28 mouse cellular contexts compared by ENCODE assay signal in genomic region chr3:131580040-131580439, GRCm38 (mm10). TPM values are rescaled to one million over a fixed set of nuclear protein-coding genes. Genes with fewer than 3 reads are reported as not detected.
A peak's percentile ranks its signal among the peaks of the same experiment; 100 is the strongest.
DNase-seq lines count a peak whose midpoint lies in the region; ATAC-seq and TF ChIP-seq lines count a peak whose summit lies in the region.
"Had no signal": no experiment of that assay in that cellular context is flagged by ENCODE, and none has a peak within 500 bp of the region (broad histone marks: within the 10 kb centered on the region; RNA-seq: fewer than 3 reads in every experiment).

No protein-coding gene starts in this region.

- no peak for ATAC-seq in kidney, postnatal 0 days (replicated peaks; ENCODE audit: low FRiP score, low read depth)
- ATAC-seq in forebrain, embryonic 14.5 days, result no peak
- ATAC-seq: forebrain, embryonic 13.5 days; forebrain, postnatal 0 days; hindbrain, embryonic 16.5 days; intestine, embryonic 15.5 days; Patski had no signal

- H3K4me3 ChIP-seq in kidney, postnatal 0 days (replicated peaks; ENCODE audit: low read depth, low read length), result no peak overlapping the region
- H3K4me3 ChIP-seq in forebrain, embryonic 14.5 days (ENCODE audit: low read depth, low read length), result no peak overlapping the region
- H3K4me3 ChIP-seq: forebrain, embryonic 10.5 days; forebrain, embryonic 13.5 days; heart, embryonic 12.5 days; heart, embryonic 15.5 days; hindbrain, embryonic 10.5 days; hindbrain, embryonic 13.5 days; intestine, embryonic 15.5 days had no signal

- H3K27ac ChIP-seq in kidney, postnatal 0 days, result no peak overlapping the region
- H3K27ac ChIP-seq in forebrain, embryonic 14.5 days (ENCODE audit: low read depth, low read length), result no peak overlapping the region
- H3K27ac ChIP-seq: forebrain, embryonic 10.5 days; forebrain, embryonic 13.5 days; heart, embryonic 15.5 days; hindbrain, embryonic 10.5 days; hindbrain, embryonic 13.5 days; intestine, embryonic 15.5 days had no signal

- no peak for TF ChIP-seq CTCF in kidney, postnatal 0 days (IDR thresholded peaks at IDR 0.05; ENCODE audit: low read depth)

- H3K9me3 ChIP-seq in kidney, postnatal 0 days (replicated peaks; ENCODE audit: low read length), result no peaks in the 10 kb centered on the region
- no peaks in the 10 kb centered on the region for H3K9me3 ChIP-seq in forebrain, embryonic 14.5 days (replicated peaks; ENCODE audit: control insufficient read depth, low read length)
- H3K9me3 ChIP-seq: forebrain, embryonic 10.5 days; forebrain, embryonic 13.5 days; G1E; heart, embryonic 12.5 days; heart, embryonic 15.5 days; hindbrain, embryonic 10.5 days; hindbrain, embryonic 13.5 days; intestine, embryonic 15.5 days had no signal

- H3K9ac ChIP-seq in kidney, postnatal 0 days (ENCODE audit: low read depth, low read length), result no peak overlapping the region
- H3K9ac ChIP-seq in forebrain, embryonic 14.5 days (ENCODE audit: low read length), result no peak overlapping the region
- H3K9ac ChIP-seq: forebrain, embryonic 13.5 days; forebrain, postnatal 0 days; heart, embryonic 12.5 days; heart, embryonic 15.5 days; hindbrain, embryonic 13.5 days; intestine, embryonic 15.5 days had no signal

- DNase-seq in adrenal gland, adult 2 months, result peak; percentile 73
- no peak for DNase-seq in adrenal gland, adult 18-20 months (ENCODE audit: low spot score in 2 of 2)
- peak; percentile 16 for DNase-seq in kidney, postnatal 0 days (ENCODE audit: low spot score)
- DNase-seq in kidney, postnatal 25 days, result no peak
- peak; percentile 46 for DNase-seq in adrenal gland, postnatal 10 days
- DNase-seq in adrenal gland, postnatal 36 days, result peak; percentile 54 to 68
- no peak for DNase-seq in urinary bladder, adult 2 months (ENCODE audit: low spot score)
- no peak for DNase-seq in forebrain, embryonic 14.5 days (ENCODE audit: low spot score)
- DNase-seq: B cell, adult 2 months; cerebellum, adult 18-20 months; cerebellum, adult 9-10 months; cerebellum, postnatal 14 days; forebrain, postnatal 0 days; gastrocnemius, postnatal 25 days; heart, adult 18-20 months; heart, postnatal 10 days; heart, postnatal 36 days had no signal

- H3K36me3 ChIP-seq in kidney, postnatal 0 days (ENCODE audit: insufficient read depth, low read length), result peaks cover 23% of the 10 kb centered on the region
- H3K36me3 ChIP-seq in forebrain, embryonic 14.5 days (ENCODE audit: control insufficient read depth, insufficient read depth, low read length), result peaks cover 56% of the 10 kb centered on the region

- WGBS in kidney, postnatal 0 days, result 47% methylated on average over 4 of the region's 4 CpGs
- WGBS in forebrain, embryonic 14.5 days, result 95% methylated on average over 4 of the region's 4 CpGs

- H3K27me3 ChIP-seq in kidney, postnatal 0 days (ENCODE audit: insufficient read depth, low read length), result no peaks in the 10 kb centered on the region
- H3K27me3 ChIP-seq in forebrain, embryonic 14.5 days (replicated peaks; ENCODE audit: control insufficient read depth, insufficient read depth, low read length), result no peaks in the 10 kb centered on the region
- H3K27me3 ChIP-seq: CH12.LX; forebrain, embryonic 13.5 days; heart, embryonic 12.5 days; heart, embryonic 15.5 days; hindbrain, embryonic 13.5 days; intestine, embryonic 15.5 days; Patski had no signal

- no peaks in the 10 kb centered on the region for H3K4me1 ChIP-seq in kidney, postnatal 0 days (replicated peaks; ENCODE audit: insufficient read depth, low read length)
- H3K4me1 ChIP-seq in forebrain, embryonic 14.5 days (ENCODE audit: control insufficient read depth, insufficient read depth, low read length), result no peaks in the 10 kb centered on the region
- H3K4me1 ChIP-seq: forebrain, embryonic 10.5 days; forebrain, embryonic 13.5 days; heart, embryonic 12.5 days; heart, embryonic 15.5 days; hindbrain, embryonic 10.5 days; hindbrain, embryonic 13.5 days; intestine, embryonic 15.5 days had no signal

- H3K4me2 ChIP-seq in kidney, postnatal 0 days (ENCODE audit: low read length), result no peak overlapping the region
- no peak overlapping the region for H3K4me2 ChIP-seq in forebrain, embryonic 14.5 days (ENCODE audit: low read length)
- H3K4me2 ChIP-seq: forebrain, embryonic 13.5 days; heart, embryonic 12.5 days; heart, embryonic 15.5 days; hindbrain, embryonic 13.5 days; intestine, embryonic 15.5 days had no signal

RNA-seq across cellular contexts. Expression of gene Papss1, which starts 15.5 kb away (rescaled TPM):
- total RNA-seq in adrenal gland, adult 2 months (2021), result 10 to 100 TPM; 47.6 to 66.8 TPM
- polyA plus RNA-seq in adrenal gland, adult 2 months (2012; rRNA removed), result 17.0 and 19.2 TPM in 2 replicates
- total RNA-seq in adrenal gland, adult 18-20 months (2021), result 10 to 100 TPM; 43.7 to 53.6 TPM
- 116 and 130 TPM in 2 replicates for polyA plus RNA-seq in kidney, postnatal 0 days (2015; fragmentation: Nextera tagmentation; extraction: Ambion mirVana)
- total RNA-seq in adrenal gland, postnatal 10 days (2021), result 10 to 100 TPM; 42.2 to 48.9 TPM
- total RNA-seq in adrenal gland, postnatal 36 days (2021), result 10 to 100 TPM; 56.8 to 69.3 TPM
- 42.1 and 45.7 TPM in 2 replicates for polyA plus RNA-seq in urinary bladder, adult 2 months (2012; rRNA removed)
- 129 and 140 TPM in 2 replicates for polyA plus RNA-seq in forebrain, embryonic 14.5 days (2014; fragmentation: Nextera tagmentation; extraction: Ambion mirVana)

Comparison
In these comparisons a context has a peak if more than half of its experiments do, and no peak if none do; other contexts are left out.
1. DNase-seq: peak in adrenal gland, adult 2 months (single experiment), kidney, postnatal 0 days (single experiment), adrenal gland, postnatal 10 days (single experiment) and adrenal gland, postnatal 36 days (2 of 2); none in adrenal gland, adult 18-20 months (0 of 2), kidney, postnatal 25 days (0 of 2), urinary bladder, adult 2 months (single experiment) and forebrain, embryonic 14.5 days (single experiment).